Mouse (Mus musculus) layer of hippocampus, adult 2 months (tissue): ENCODE results near the gene Comp. TPM values are rescaled to one million over a fixed set of nuclear protein-coding genes. Genes with fewer than 3 reads are reported as not detected.

Experiments used
- DNase-seq, 2 experiments: peaks; one replicate each; pipeline ENCODE4 v3.0.0; 2022; ENCODE audit warnings: low spot score in 2 of 2
- H3K27ac ChIP-seq: fragments of 200-600 bp; 2 replicates; pipeline ENCODE4 v1.8.1; 2022
- H3K4me3 ChIP-seq: fragments of 200-600 bp; 2 replicates; pipeline ENCODE4 v1.8.1; 2022; ENCODE audit warnings: mild to moderate bottlenecking
- CTCF ChIP-seq: fragments of 200-600 bp; conservative IDR thresholded peaks from 2 replicates; pipeline ENCODE4 v1.8.1; 2022; ENCODE audit warnings: antibody characterized with exemption, mild to moderate bottlenecking, moderate library complexity
- total RNA-seq, 2 experiments: library from RNA; stranded (reverse); gene quantifications; 2 replicates each; pipeline ENCODE4 v1.2.3; 2021

The Comp gene
- total RNA-seq, 2 experiments from 2014 or later = 0.29 to 0.56 TPM

DNA sequence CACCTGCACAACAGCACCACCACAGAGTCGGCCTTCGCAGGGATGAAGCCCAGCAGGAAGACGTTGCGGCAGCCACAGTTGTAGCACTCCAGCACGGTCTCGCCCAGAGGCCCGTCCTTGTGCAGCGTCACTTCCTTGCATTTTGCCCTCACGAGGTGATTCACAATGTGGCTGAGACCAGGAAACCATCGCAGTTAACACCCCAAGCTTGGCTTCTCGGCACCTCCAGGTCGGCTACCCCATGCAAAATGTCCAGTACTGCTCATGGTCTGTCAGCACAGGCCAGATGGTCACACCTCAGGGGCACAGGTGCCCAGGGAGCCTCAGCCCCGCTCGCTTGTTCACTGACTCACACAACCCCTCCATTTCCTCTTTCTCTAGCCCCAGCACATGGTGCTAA is 31.4 kb upstream of the Comp start:
- no peak for DNase-seq
- no peak overlapping the region for H3K4me3 ChIP-seq
- H3K27ac ChIP-seq = peak overlapping the region; percentile 77; the same call in 1 of the 2 replicates
- no peak for TF ChIP-seq CTCF

DNA sequence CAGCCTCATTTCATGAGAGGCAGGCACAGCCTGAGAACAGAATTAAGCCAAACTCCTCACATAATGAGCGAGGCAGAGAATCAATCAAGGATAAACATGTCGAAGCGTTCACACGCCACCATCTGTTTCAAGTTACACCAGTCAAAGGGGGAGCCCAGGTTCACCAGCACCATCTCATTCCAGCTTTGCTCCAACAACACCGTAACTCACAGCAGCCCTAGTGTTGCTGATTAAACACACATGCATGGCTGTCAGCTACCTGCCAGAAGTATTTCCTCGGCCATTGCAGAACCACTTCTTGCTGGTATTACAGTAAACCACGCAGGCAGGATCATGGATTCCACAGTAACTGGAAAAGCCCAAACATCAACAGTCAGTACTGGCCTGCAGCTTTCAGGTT is 30.3 kb upstream of the Comp start:
- Histone ChIP-seq H3K4me3 (no peak overlapping the region), H3K27ac (peak overlapping the region; percentile 36)
- TF ChIP-seq CTCF = no peak
- no peak for DNase-seq

DNA sequence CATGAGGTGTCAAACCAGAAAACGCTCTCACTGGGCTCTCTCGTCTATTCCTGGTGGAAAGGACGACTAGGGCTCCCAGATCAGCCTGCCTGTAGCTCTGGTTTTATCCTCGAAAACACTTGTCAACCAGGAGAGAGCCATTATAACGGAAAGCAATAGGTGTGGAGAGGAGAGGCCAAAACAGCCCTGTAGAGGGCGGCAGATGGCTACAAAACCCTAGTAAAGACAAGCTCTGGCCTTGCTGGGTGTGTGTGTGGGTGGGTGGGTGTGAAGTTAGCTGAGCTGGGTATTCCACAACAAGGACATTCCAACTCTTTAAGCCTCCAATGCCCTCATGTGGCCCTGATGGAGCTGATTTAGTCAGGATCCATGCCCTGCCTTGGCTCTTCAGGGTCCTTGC is 29.7 kb upstream of the Comp start:
- peak; percentile 47 to 57 for DNase-seq
- Histone ChIP-seq H3K4me3 (no peak overlapping the region), H3K27ac (peak overlapping the region; percentile 36; the same call in 1 of the 2 replicates)
- peak; percentile 74 for TF ChIP-seq CTCF

DNA sequence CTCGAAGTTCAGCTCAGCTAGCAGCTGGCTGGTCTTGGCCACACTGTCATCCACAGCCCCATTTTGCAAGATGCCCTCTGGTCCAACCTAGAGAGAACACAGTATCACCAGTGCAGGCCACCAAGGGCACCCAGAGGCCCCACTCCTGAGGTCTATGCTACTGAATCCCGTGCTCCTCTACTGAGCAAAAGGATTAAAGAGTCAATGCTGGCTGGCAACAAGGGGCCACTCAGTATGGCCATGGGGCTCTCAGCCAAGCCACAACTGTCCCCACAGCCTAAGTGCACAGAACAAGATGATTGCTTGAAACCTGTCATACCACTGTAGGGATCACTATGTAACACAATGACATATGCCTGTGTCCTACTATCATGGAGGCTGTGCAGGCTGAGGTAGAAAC is 29.1 kb upstream of the Comp start:
- no peak for TF ChIP-seq CTCF
- Histone ChIP-seq H3K4me3 (no peak overlapping the region), H3K27ac (no peak overlapping the region)
- no peak for DNase-seq

DNA sequence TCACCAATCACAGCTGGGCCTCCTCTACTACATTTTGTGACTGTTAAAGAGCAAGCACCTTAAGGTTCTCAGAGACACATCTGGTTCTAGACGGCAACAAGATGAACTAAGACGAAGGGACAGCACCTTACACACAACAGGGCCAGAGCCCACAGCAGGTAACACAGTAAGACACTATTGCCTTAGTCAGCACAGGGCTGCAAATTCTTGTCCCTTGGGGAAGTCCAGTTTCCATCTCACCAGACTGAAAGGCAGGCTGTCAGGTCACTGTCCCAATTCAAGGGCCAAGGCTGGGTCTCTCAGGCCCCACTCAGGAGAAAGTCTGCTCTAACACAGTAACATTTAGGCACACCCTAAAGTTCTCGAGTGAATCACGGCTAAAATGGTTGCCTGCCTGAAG is 25.9 kb upstream of the Comp start:
- Histone ChIP-seq H3K4me3 (no peak overlapping the region), H3K27ac (no peak overlapping the region)
- no peak for DNase-seq
- no peak for TF ChIP-seq CTCF

DNA sequence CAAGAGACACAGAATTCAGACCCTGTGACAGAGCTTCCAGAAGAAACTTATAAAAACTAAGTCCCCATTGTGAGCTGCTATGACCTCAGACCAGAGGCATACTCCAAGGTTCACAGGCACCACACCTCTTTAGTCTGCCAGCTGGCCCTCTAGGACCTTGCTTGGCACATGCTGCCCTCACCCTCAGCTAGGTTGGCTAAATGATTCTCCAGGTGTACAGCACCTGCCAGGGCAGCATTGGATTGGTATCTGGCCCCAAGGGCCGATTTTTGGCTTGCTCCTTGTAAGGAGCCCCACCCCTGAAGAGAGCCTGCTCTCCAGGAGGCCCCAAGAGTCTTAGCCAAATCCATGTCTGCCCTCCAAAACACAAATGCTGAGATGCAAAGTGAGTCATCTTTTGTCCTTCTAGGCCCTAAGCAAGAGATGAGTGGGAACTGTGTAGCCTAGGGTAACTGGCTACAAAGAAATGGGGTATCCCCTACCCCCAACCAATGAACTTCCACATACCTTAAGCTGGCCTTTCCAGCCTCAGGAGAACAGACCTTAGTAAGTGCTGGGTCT is 25.4 kb upstream of the Comp start:
- DNase-seq = no peak
- no peak overlapping the region for H3K4me3 ChIP-seq
- H3K27ac ChIP-seq = no peak overlapping the region
- no peak for TF ChIP-seq CTCF

DNA sequence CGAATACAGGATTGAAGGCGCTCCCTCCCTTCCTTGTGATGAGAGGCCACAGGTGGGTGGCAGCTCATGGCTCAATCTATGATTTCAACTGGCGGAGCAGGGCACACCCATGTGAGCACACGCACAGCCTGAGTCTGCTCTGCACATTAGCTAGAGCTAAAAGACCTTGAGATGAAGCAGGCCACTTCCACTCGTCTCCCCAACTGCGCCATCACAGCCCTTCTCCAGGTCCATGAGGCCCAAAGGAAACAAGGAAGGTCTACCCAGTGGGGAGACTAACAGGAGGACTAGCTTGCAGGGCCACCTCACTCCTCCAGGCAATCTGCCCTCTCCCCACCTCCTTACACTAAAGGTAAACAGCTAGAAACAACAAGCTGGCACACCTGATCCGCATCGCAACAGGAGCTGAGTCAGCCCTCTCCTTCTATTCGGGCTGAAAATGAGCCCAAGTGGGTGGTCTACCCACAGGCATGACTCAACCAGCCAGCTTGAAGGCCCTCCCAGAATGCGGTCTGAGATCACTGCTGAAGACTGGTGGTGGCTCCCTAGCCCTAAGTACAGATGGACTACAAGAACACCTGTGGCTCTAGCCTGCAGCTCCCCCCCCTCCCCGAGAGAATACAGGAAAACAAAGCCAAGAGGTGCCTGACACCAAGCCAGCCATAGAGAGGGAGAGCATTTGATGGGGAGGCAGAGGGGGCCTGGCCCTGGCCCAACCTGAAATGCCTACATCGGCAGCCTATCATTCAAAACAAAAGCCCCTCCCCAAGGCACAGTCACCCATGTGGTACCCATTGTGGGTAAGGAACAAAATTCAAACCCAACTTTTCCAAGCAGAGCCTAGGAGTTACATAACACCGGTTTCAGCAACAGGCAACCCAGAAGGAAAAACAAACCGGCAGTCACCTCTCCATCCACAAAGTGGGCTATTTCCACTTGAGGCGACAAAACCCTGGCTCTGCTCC is 22.0 kb upstream of the Comp start:
- Histone ChIP-seq H3K27ac (peak overlapping the region; percentile 93), H3K4me3 (peak overlapping the region; percentile 90)
- DNase-seq = no peak
- no peak for TF ChIP-seq CTCF

DNA sequence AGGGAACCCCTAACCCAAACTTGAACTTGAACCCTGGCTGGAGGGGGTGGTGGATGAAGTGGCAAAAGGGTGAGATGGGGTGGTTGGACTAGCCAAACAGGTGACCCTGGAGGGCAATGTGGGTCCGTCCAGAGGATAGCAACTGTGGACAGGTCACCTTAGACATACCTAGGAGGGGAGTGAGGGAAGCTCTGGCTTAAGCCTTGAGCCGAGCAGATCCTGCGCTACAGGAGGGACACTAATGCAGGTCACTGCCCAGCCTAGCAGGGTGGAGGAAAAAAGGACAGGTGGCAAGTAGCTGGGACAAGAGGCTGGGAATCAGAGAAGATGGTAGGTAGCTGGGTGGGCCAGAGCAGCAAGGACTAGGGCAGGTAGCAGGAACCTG is 21.4 kb upstream of the Comp start:
- Histone ChIP-seq H3K4me3 (peak overlapping the region; percentile 90), H3K27ac (peak overlapping the region; percentile 93)
- no peak for TF ChIP-seq CTCF
- DNase-seq = no peak

DNA sequence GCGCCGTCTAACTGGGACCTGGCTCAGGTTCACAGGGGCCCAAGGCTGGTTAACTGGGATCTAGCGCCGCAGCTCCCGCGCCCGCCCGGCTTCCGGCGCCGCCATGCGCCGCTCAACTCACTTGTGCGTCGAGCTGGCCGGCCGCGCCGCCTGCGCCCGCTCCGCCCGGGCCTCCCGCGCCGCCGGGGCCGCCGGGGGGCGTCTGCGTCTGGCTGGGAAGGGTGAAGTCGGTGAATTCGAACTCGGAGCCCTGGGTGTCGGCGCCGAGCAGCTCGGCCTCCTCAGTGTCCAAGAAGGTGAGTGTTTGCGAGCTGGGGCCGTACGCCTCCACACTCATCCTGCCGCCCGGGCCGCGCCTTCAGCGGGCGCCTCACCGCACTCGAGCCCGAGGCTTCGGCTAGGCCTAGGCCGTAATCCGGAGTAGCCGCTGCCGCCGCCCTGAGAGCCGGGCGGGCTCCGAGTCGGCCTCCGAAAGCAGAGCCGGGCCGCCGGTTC is 20.7 kb upstream of the Comp start:
- Histone ChIP-seq H3K27ac (peak overlapping the region; percentile 93), H3K4me3 (peak overlapping the region; percentile 90)
- TF ChIP-seq CTCF = no peak
- DNase-seq = no peak

DNA sequence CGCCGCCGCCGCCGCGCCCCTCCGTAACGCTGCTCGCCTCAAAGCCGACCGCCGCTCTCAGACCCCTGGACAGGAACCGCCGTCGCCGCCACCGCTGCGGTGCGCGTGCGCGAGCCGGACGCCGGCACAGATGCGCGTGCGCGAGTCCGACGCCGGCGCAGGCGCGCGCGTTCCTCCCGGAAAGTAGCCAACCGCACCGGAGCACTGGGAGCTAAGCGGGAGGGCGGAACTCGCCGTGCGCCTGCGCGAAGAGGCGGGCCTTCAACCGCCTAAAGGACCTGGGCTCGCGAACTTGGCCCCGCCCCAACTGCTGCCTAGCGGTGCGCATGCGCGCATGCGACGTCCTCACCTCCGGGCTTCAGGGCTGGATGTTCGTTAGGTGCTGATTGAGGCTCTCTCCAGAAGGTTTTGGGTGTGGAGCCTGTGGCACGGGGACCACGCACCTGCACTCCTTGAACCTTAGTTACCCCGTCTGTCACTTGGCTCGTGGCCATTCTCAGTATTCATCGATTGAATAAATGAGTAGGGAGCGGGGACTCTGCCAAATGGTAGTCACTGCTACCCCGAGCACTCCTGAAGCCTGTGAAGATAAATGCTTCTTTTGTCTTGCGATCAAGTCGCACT is 20.1 kb upstream of the Comp start, which contains the start of gene Upf1:
Upf1 (minus strand) TSS at position 85 of the 624 bp plus-strand sequence.
- no peak for TF ChIP-seq CTCF
- DNase-seq = peak; percentile 99 to 100
- Histone ChIP-seq H3K4me3 (peak within 1 kb of the TSS; percentile 90), H3K27ac (peak within 1 kb of the TSS; percentile 98)

DNA sequence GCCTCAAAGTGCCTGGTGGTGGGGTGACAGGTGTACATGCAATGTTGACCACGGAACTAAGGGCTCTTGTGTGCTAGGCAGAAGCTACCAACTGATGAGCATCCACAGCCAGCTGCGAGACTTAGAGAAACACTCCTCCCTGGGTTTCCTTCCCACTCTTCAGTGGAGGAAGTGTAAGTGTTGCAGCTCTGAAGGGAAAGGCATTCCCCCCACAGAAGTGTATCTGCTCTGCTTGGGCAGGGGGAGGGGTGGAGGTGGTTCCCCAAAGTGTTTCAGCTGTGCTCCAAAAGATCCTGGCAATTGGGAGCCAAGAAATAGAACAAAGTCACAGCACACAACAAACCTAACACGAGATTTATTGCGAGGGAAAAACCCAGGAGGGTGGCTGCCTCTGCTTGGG is 19.4 kb upstream of the Comp start:
- TF ChIP-seq CTCF = no peak
- no peak for DNase-seq
- Histone ChIP-seq H3K4me3 (peak overlapping the region; percentile 70), H3K27ac (peak overlapping the region; percentile 98)

DNA sequence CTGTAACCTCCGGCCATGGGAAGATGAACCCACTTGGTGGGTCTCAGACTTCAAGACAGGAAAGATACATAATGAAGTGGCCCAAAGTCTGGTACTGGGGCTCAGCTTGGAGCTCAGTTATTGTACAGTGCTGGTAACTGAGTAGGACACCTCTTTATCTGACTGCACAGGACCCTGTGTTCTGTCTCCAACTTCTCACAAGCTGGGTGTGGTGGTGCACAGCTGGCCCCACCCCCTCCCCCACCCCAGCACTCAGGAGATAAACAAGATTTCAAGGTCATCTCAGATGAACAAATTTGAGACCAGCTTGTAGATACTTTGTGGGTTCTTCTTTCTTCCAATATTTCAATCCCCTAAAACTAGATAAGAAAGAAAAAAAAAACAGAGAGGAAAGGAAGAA is 17.2 kb upstream of the Comp start:
- no peak for TF ChIP-seq CTCF
- DNase-seq = no peak
- no peak overlapping the region for H3K27ac ChIP-seq
- no peak overlapping the region for H3K4me3 ChIP-seq

DNA sequence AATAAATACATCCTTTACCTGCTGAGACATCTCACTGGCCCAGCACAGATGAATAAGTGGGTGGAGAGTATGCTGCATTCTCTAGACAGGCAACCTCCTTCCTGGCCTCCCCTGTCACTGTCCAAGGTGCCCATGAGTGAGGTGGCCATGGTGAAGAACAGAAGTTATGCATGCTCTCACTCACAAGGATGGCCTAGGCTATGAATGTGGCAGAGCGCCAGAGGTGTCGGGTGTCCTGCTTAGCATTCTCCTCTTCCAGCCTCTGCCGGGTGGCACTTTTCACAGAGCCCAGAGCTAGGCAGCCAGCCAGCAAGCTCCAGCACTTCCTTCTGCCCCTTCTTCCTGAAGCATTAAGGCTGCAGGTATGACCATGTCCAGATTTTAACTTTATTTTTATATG is 13.9 kb upstream of the Comp start:
- no peak for DNase-seq
- TF ChIP-seq CTCF = no peak
- no peak overlapping the region for H3K27ac ChIP-seq

More for the DNA sequence above, 13.9 kb upstream of the Comp start:
- H3K4me3 ChIP-seq = no peak overlapping the region
